Mouse (Mus musculus): ENCODE results near the gene Myom3. TPM values are rescaled to one million over a fixed set of nuclear protein-coding genes. Genes with fewer than 3 reads are reported as not detected.

Myom3 gene
- total RNA-seq, 1 experiment from 2014 or later, result not detected

- ATAC-seq (replicated peaks; ENCODE audit: insufficient number of reproducible peaks, low FRiP score, low TSS enrichment, poor library complexity, severe bottlenecking), result no peak
Observed at GRCm38 (mm10) chr4:135789135-135789534, 29.6 kb downstream of the Myom3 start.

- no peak for ATAC-seq (replicated peaks; ENCODE audit: insufficient number of reproducible peaks, low FRiP score, low TSS enrichment, poor library complexity, severe bottlenecking)
Observed at GRCm38 (mm10) chr4:135792821-135793220, 33.3 kb downstream of the Myom3 start.

GRCm38 (mm10) chr4:135797931-135798330, 38.4 kb downstream of the Myom3 start:
- no peak for ATAC-seq (replicated peaks; ENCODE audit: insufficient number of reproducible peaks, low FRiP score, low TSS enrichment, poor library complexity, severe bottlenecking)

GRCm38 (mm10) chr4:135801543-135801942, 42.0 kb downstream of the Myom3 start:
- ATAC-seq (replicated peaks; ENCODE audit: insufficient number of reproducible peaks, low FRiP score, low TSS enrichment, poor library complexity, severe bottlenecking), result peak; percentile 69

GRCm38 (mm10) chr4:135803299-135803698, 43.8 kb downstream of the Myom3 start:
- ATAC-seq (replicated peaks; ENCODE audit: insufficient number of reproducible peaks, low FRiP score, low TSS enrichment, poor library complexity, severe bottlenecking), result no peak

GRCm38 (mm10) chr4:135804169-135804568, 44.7 kb downstream of the Myom3 start:
- ATAC-seq (replicated peaks; ENCODE audit: insufficient number of reproducible peaks, low FRiP score, low TSS enrichment, poor library complexity, severe bottlenecking), result no peak

GRCm38 (mm10) chr4:135814896-135815295, 55.4 kb downstream of the Myom3 start:
- no peak for ATAC-seq (replicated peaks; ENCODE audit: insufficient number of reproducible peaks, low FRiP score, low TSS enrichment, poor library complexity, severe bottlenecking)

GRCm38 (mm10) chr4:135816905-135817622, 57.5 kb downstream of the Myom3 start:
- ATAC-seq (replicated peaks; ENCODE audit: insufficient number of reproducible peaks, low FRiP score, low TSS enrichment, poor library complexity, severe bottlenecking), result peak; percentile 61

GRCm38 (mm10) chr4:135818366-135818765, 58.9 kb downstream of the Myom3 start:
- no peak for ATAC-seq (replicated peaks; ENCODE audit: insufficient number of reproducible peaks, low FRiP score, low TSS enrichment, poor library complexity, severe bottlenecking)

GRCm38 (mm10) chr4:135819826-135820526, 60.5 kb downstream of the Myom3 start:
- peak; percentile 45 for ATAC-seq (replicated peaks; ENCODE audit: insufficient number of reproducible peaks, low FRiP score, low TSS enrichment, poor library complexity, severe bottlenecking)

- ATAC-seq (replicated peaks; ENCODE audit: insufficient number of reproducible peaks, low FRiP score, low TSS enrichment, poor library complexity, severe bottlenecking), result no peak
Observed at GRCm38 (mm10) chr4:135821772-135822171, 62.3 kb downstream of the Myom3 start.

GRCm38 (mm10) chr4:135823298-135823697, 63.8 kb downstream of the Myom3 start:
- ATAC-seq (replicated peaks; ENCODE audit: insufficient number of reproducible peaks, low FRiP score, low TSS enrichment, poor library complexity, severe bottlenecking), result 0 out of 2 replicates have a peak, but pooled peaks have one; percentile 51

GRCm38 (mm10) chr4:135824254-135824653, 64.7 kb downstream of the Myom3 start:
- ATAC-seq (replicated peaks; ENCODE audit: insufficient number of reproducible peaks, low FRiP score, low TSS enrichment, poor library complexity, severe bottlenecking), result no peak

- ATAC-seq (replicated peaks; ENCODE audit: insufficient number of reproducible peaks, low FRiP score, low TSS enrichment, poor library complexity, severe bottlenecking), result no peak
Observed at GRCm38 (mm10) chr4:135828491-135828890, 69.0 kb downstream of the Myom3 start.

GRCm38 (mm10) chr4:135832070-135832469, 72.6 kb downstream of the Myom3 start:
- no peak for ATAC-seq (replicated peaks; ENCODE audit: insufficient number of reproducible peaks, low FRiP score, low TSS enrichment, poor library complexity, severe bottlenecking)

GRCm38 (mm10) chr4:135833301-135834123, 74.0 kb downstream of the Myom3 start:
- ATAC-seq (replicated peaks; ENCODE audit: insufficient number of reproducible peaks, low FRiP score, low TSS enrichment, poor library complexity, severe bottlenecking), result no peak

GRCm38 (mm10) chr4:135834124-135834717, 74.7 kb downstream of the Myom3 start:
- ATAC-seq (replicated peaks; ENCODE audit: insufficient number of reproducible peaks, low FRiP score, low TSS enrichment, poor library complexity, severe bottlenecking), result no peak

- ATAC-seq (replicated peaks; ENCODE audit: insufficient number of reproducible peaks, low FRiP score, low TSS enrichment, poor library complexity, severe bottlenecking), result no peak
Observed at GRCm38 (mm10) chr4:135838925-135839292, 79.4 kb downstream of the Myom3 start.

Data from monocyte, adult 5-6 weeks (primary cell).